Mouse (Mus musculus) thymus, adult 2 months (tissue): ENCODE data around the gene Cntn5.

Experiments
- CTCF ChIP-seq: fragments of 200-500 bp; IDR thresholded peaks from 2 replicates; pipeline ENCODE4 v1.5.1; 2012; ENCODE audit warnings: mild to moderate bottlenecking, control low read depth, low read length, moderate library complexity, borderline replicate concordance; ENCODE audit not compliant: control insufficient read depth, poor library complexity, insufficient read depth; ENCODE audit errors: extremely low read depth
- POLR2A ChIP-seq: fragments of 200-500 bp; IDR thresholded peaks from 2 replicates; pipeline ENCODE4 v1.6.1; 2012; ENCODE audit warnings: mild to moderate bottlenecking, low read length, control low read depth, moderate library complexity; ENCODE audit not compliant: control insufficient read depth, poor library complexity, insufficient read depth; ENCODE audit errors: extremely low read depth

DNA sequence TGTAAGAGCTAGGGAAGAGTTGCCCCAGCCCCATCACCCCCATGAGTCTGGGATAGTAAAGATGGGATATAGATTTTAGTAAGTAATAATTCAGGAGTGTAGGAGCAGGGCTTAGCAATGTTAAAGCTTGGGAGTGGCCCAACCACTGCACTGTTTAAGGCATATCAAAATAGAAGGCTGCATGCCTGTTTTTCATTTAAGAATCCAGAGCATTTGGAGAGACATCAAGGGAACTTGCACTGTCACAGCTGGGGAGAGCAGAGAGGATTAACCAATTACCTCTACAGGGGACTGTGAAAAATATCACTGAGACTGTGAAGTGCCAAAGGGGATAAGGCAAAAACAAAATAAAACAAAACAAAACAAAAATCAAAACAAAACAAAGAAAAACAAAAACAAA lies 412.3 kb downstream of the Cntn5 start:
- no peak for TF ChIP-seq CTCF
- no peak for TF ChIP-seq POLR2A
